Mouse (Mus musculus): ENCODE measurements around the gene Pafah1b3. TPM values are rescaled to one million over a fixed set of nuclear protein-coding genes. Genes with fewer than 3 reads are reported as not detected.

The Pafah1b3 gene
- polyA plus RNA-seq, 1 experiment = 184 TPM

DNA sequence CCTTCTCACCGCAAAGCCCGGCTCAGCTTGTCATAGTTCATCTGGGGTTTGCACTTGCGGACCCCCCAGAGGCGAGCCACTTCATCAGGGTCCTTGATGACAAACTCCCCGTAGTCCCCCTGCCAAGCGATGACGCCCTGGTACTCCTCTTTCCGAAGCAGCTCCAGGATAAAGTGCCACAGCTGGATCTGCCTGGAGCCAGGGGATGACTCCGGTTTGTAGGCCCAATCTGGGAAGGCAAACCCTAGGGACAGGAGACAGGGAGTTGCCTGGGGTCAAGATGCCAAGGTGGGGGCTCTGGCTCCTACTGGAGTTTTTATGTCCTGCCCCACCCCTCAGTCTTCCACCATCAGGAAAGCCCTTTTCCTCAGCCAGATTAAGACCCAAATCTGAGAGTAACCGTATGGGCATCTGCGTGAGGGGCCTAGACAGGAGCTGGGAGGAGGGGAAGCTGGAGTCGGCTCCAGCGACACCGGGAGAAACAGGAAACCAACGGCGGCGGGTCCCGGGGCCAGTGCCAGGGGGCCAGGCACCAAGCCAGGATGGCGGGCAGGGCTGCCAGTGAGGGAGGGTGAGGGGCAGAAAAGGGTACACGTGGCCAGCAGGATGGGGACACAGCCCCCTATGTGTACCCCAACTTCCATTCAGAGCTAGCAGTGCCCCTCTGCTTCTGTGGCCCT is 51.6 kb downstream of the Pafah1b3 start:
- Histone ChIP-seq H3K27me3 (ENCODE audit: control insufficient read depth, insufficient read depth, low read length) (no peaks in the 10 kb centered on the region), H3K4me1 (ENCODE audit: control insufficient read depth, insufficient read depth, insufficient read length, low read length) (peaks cover 13% of the 10 kb centered on the region), H3K36me3 (ENCODE audit: control insufficient read depth, insufficient read depth, low read length) (peaks cover 11% of the 10 kb centered on the region), H3K4me3 (ENCODE audit: low read depth, low read length) (no peak overlapping the region), H3K27ac (ENCODE audit: insufficient read depth, low read depth, low read length) (peak overlapping the region; percentile 21; the same call in 1 of the 2 replicates)
- no peak for TF ChIP-seq CTCF (IDR thresholded peaks at IDR 0.05; ENCODE audit: extremely low read depth, insufficient read length, insufficient replicate concordance, low read depth, low read length)
- no peak for TF ChIP-seq POLR2A (IDR thresholded peaks at IDR 0.05; ENCODE audit: low read depth, low read length)
- WGBS = 39% methylated on average over 20 of the region's 20 CpGs

Other genes starting within 250 kb of the Pafah1b3 start
- gene Grik5, start 225.6 kb downstream of the Pafah1b3 start, polyA plus RNA-seq (2012; rRNA removed) = 11.2 and 17.7 TPM in 2 replicates
- gene Zfp574, start 225.4 kb downstream of the Pafah1b3 start, polyA plus RNA-seq (2012; rRNA removed) = 17.4 and 37.9 TPM in 2 replicates
- 2.9 and 6.9 TPM in 2 replicates for gene Pou2f2, start 118.3 kb downstream of the Pafah1b3 start, polyA plus RNA-seq (2012; rRNA removed)
- 44.2 and 135 TPM in 2 replicates for gene Dedd2, start 77.4 kb downstream of the Pafah1b3 start, polyA plus RNA-seq (2012; rRNA removed)
- gene Zfp526, start 76.6 kb downstream of the Pafah1b3 start, polyA plus RNA-seq (2012; rRNA removed) = 5.8 and 8.7 TPM in 2 replicates
- gene Gsk3a, start 60.1 kb downstream of the Pafah1b3 start, polyA plus RNA-seq (2012; rRNA removed) = 77.7 and 163 TPM in 2 replicates
- 15.8 and 37.1 TPM in 2 replicates for gene Erf, start 47.2 kb downstream of the Pafah1b3 start, polyA plus RNA-seq (2012; rRNA removed)
- 35.6 and 65.6 TPM in 2 replicates for gene Cic, start 30.3 kb downstream of the Pafah1b3 start, polyA plus RNA-seq (2012; rRNA removed)
- gene Prr19, start 3.4 kb upstream of the Pafah1b3 start, polyA plus RNA-seq (2012; rRNA removed) = 0.15 TPM in 1 of 2 replicates, not detected in the other
- 0.19 and 0.35 TPM in 2 replicates for gene Tmem145, start 8.1 kb upstream of the Pafah1b3 start, polyA plus RNA-seq (2012; rRNA removed)
- 13.3 and 21.2 TPM in 2 replicates for gene Megf8, start 19.2 kb upstream of the Pafah1b3 start, polyA plus RNA-seq (2012; rRNA removed)
- 0.48 and 0.84 TPM in 2 replicates for gene Cnfn, start 71.7 kb upstream of the Pafah1b3 start, polyA plus RNA-seq (2012; rRNA removed)
- gene Lipe, start 100.7 kb upstream of the Pafah1b3 start, polyA plus RNA-seq (2012; rRNA removed) = 56.9 and 186 TPM in 2 replicates
- 3.8 TPM in 1 of 2 replicates, not detected in the other for gene Cxcl17, start 114.9 kb upstream of the Pafah1b3 start, polyA plus RNA-seq (2012; rRNA removed)
- 133 and 320 TPM in 2 replicates for gene Ceacam1, start 179.6 kb upstream of the Pafah1b3 start, polyA plus RNA-seq (2012; rRNA removed)
- gene Ceacam2, start 241.9 kb upstream of the Pafah1b3 start, polyA plus RNA-seq (2012; rRNA removed) = 0.60 and 0.93 TPM in 2 replicates

Data from small intestine, adult 2 months (tissue).